Mouse (Mus musculus) heart, postnatal 0 days (tissue): ENCODE data around the gene Dnaaf2.

Source experiments
- CTCF ChIP-seq: IDR thresholded peaks from 2 replicates; pipeline ENCODE4 v1.5.1; 2016; ENCODE audit warnings: antibody characterized with exemption, control low read depth, low read depth
- EP300 ChIP-seq: IDR thresholded peaks from 2 replicates; pipeline ENCODE4 v1.6.1; 2016; ENCODE audit warnings: antibody characterized with exemption, low read depth

DNA sequence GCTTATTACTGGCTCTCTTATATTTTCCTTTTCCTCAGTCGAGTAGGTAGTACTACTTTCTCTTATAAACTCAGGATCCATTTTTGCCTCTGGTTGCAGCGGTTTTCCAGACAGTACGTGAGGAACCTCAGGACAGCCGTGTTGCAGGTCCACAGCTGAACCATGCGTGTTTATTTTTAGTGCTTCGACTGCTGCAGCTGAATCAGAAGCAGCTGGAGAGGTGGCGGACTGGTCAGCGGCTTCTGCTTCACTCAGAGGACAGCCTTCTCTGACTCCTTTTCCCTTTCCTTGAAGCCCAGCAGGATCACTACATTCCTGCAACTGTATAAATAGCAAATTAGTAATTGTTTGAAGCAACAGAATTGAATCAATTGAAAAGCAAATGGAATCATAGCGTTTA lies 8.2 kb downstream of the Dnaaf2 start:
- TF ChIP-seq EP300 = no peak
- no peak for TF ChIP-seq CTCF
